Mouse (Mus musculus) ES-Bruce4 (cell line): ENCODE measurements around the gene Ecsit.

ENCODE experiments used
- EP300 ChIP-seq: IDR thresholded peaks from 2 replicates; pipeline ENCODE4 v1.6.1; 2011; ENCODE audit warnings: low read depth, low read length; ENCODE audit not compliant: insufficient read depth
- POLR2A ChIP-seq: IDR thresholded peaks from one replicate; pipeline ENCODE4 v1.8.1; 2011; ENCODE audit warnings: low read length; ENCODE audit not compliant: insufficient read depth

- TF ChIP-seq EP300 (no peak), POLR2A (no peak)
Measured at GRCm38 (mm10) chr9:22098993-22099696, 13.9 kb upstream of the Ecsit start, which contains the start of gene Cnn1.
